13 mouse cellular contexts compared by ENCODE assay signal in the genomic region with DNA sequence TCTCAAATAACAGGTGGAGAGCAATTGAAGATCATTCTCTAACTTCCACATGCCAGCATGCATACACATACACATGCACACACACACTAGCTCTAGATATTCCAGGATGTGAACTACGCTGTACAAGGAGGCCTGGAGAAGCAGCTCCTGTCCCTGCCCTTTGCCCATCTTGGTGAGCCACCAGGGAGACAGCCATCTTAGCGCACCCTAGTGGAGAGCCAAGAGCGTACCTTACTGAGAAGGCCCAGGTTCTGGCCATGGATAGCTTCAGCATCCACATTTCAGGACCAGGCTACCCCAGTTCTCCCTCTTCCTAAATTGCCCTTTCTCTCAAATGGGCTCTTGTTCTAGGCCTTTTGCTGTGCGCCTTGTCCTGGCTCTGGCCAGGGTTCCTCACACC. TPM values are rescaled to one million over a fixed set of nuclear protein-coding genes. Genes with fewer than 3 reads are reported as not detected.
A peak's percentile ranks its signal among the peaks of the same experiment; 100 is the strongest.
DNase-seq lines count a peak whose midpoint lies in the region; ATAC-seq and TF ChIP-seq lines count a peak whose summit lies in the region.
"Had no signal": no experiment of that assay in that cellular context is flagged by ENCODE, and none has a peak within 500 bp of the region (broad histone marks: within the 10 kb centered on the region; RNA-seq: fewer than 3 reads in every experiment).

No protein-coding gene starts in this region.

- no peak for TF ChIP-seq EP300 in lung, postnatal 0 days (IDR thresholded peaks at IDR 0.05)

- TF ChIP-seq CTCF in intestine, postnatal 0 days (IDR thresholded peaks at IDR 0.05; ENCODE audit: low read depth), result peak; percentile 62
- TF ChIP-seq CTCF in lung, postnatal 0 days (IDR thresholded peaks at IDR 0.05), result peak; percentile 43

- H3K4me2 ChIP-seq in intestine, postnatal 0 days (replicated peaks; ENCODE audit: low read depth), result no peak overlapping the region
- H3K4me2 ChIP-seq in intestine, embryonic 15.5 days (replicated peaks), result no peak overlapping the region
- no peak overlapping the region for H3K4me2 ChIP-seq in lung, postnatal 0 days (replicated peaks; ENCODE audit: low read depth, low read length)
- H3K4me2 ChIP-seq: limb, embryonic 13.5 days; midbrain, embryonic 13.5 days; neural tube, embryonic 15.5 days had no signal

- H3K27ac ChIP-seq in intestine, postnatal 0 days (ENCODE audit: low read depth, low read length), result no peak overlapping the region
- H3K27ac ChIP-seq in intestine, embryonic 15.5 days, result no peak overlapping the region
- H3K27ac ChIP-seq in lung, postnatal 0 days (ENCODE audit: low read length), result no peak overlapping the region
- H3K27ac ChIP-seq: limb, embryonic 13.5 days; midbrain, embryonic 13.5 days; neural tube, embryonic 15.5 days had no signal

- H3K4me3 ChIP-seq in intestine, postnatal 0 days (ENCODE audit: low read depth, low read length), result no peak overlapping the region
- no peak overlapping the region for H3K4me3 ChIP-seq in intestine, embryonic 15.5 days (replicated peaks)
- H3K4me3 ChIP-seq in lung, postnatal 0 days (ENCODE audit: low read depth, low read length), result no peak overlapping the region
- H3K4me3 ChIP-seq: limb, embryonic 13.5 days; midbrain, embryonic 13.5 days; neural tube, embryonic 15.5 days had no signal

- H3K9ac ChIP-seq in intestine, postnatal 0 days (ENCODE audit: low read depth, low read length), result no peak overlapping the region
- no peak overlapping the region for H3K9ac ChIP-seq in intestine, embryonic 15.5 days
- H3K9ac ChIP-seq in lung, postnatal 0 days (replicated peaks; ENCODE audit: low read depth), result no peak overlapping the region
- H3K9ac ChIP-seq: limb, embryonic 13.5 days; midbrain, embryonic 13.5 days; neural tube, embryonic 15.5 days had no signal

- no peak for ATAC-seq in intestine, postnatal 0 days
- ATAC-seq in intestine, embryonic 15.5 days, result no peak
- no peak for ATAC-seq in lung, postnatal 0 days
- ATAC-seq: midbrain, embryonic 13.5 days had no signal

- H3K36me3 ChIP-seq in intestine, postnatal 0 days (ENCODE audit: control insufficient read depth, insufficient read depth), result no peaks in the 10 kb centered on the region
- no peaks in the 10 kb centered on the region for H3K36me3 ChIP-seq in intestine, embryonic 15.5 days
- no peaks in the 10 kb centered on the region for H3K36me3 ChIP-seq in lung, postnatal 0 days (ENCODE audit: insufficient read depth, low read length)
- H3K36me3 ChIP-seq: limb, embryonic 13.5 days; midbrain, embryonic 13.5 days; neural tube, embryonic 15.5 days had no signal

- H3K9me3 ChIP-seq in intestine, postnatal 0 days (ENCODE audit: control insufficient read depth), result no peaks in the 10 kb centered on the region
- no peaks in the 10 kb centered on the region for H3K9me3 ChIP-seq in intestine, embryonic 15.5 days
- no peaks in the 10 kb centered on the region for H3K9me3 ChIP-seq in lung, postnatal 0 days (ENCODE audit: low read length)
- H3K9me3 ChIP-seq: limb, embryonic 13.5 days; midbrain, embryonic 13.5 days; neural tube, embryonic 15.5 days had no signal

- H3K27me3 ChIP-seq in intestine, postnatal 0 days (replicated peaks; ENCODE audit: control insufficient read depth, insufficient read depth, low read length), result 0 out of 2 replicates have a peak, but pooled peaks cover 3% of the 10 kb centered on the region
- H3K27me3 ChIP-seq in intestine, embryonic 15.5 days (replicated peaks), result no peaks in the 10 kb centered on the region
- H3K27me3 ChIP-seq in lung, postnatal 0 days (replicated peaks; ENCODE audit: insufficient read depth, low read length), result no peaks in the 10 kb centered on the region
- H3K27me3 ChIP-seq: limb, embryonic 13.5 days; midbrain, embryonic 13.5 days; neural tube, embryonic 15.5 days had no signal

- DNase-seq in lung, postnatal 0 days (ENCODE audit: low spot score), result no peak
- DNase-seq in lung, adult 18-20 months, result no peak
- DNase-seq in R1 (ENCODE audit: low read depth, low spot score), result peak; percentile 40
- peak; percentile 29 for DNase-seq in embryo, embryonic 11 days
- DNase-seq in ovary, postnatal 36 days (ENCODE audit: low spot score), result no peak
- DNase-seq in heart, adult 18-20 months, result no peak
- DNase-seq: gastrocnemius, postnatal 10 days; heart, postnatal 4 days had no signal

- H3K4me1 ChIP-seq in intestine, postnatal 0 days (replicated peaks; ENCODE audit: control insufficient read depth, insufficient read depth, low read length), result no peaks in the 10 kb centered on the region
- H3K4me1 ChIP-seq in intestine, embryonic 15.5 days (replicated peaks), result no peaks in the 10 kb centered on the region
- H3K4me1 ChIP-seq in lung, postnatal 0 days (ENCODE audit: insufficient read depth, low read depth, low read length), result no peaks in the 10 kb centered on the region

- 58% methylated on average over 4 of the region's 4 CpGs for WGBS in intestine, postnatal 0 days
- 60% methylated on average over 4 of the region's 4 CpGs for WGBS in intestine, embryonic 15.5 days
- 65% methylated on average over 4 of the region's 4 CpGs for WGBS in lung, postnatal 0 days

RNA-seq across cellular contexts. Expression of a gene that starts 27.6 kb away (rescaled TPM):
- polyA plus RNA-seq in intestine, postnatal 0 days (2015; fragmentation: Nextera tagmentation; extraction: Ambion mirVana), result 24.9 and 27.2 TPM in 2 replicates
- 28.7 and 32.0 TPM in 2 replicates for polyA plus RNA-seq in intestine, embryonic 15.5 days (2015; fragmentation: Nextera tagmentation; extraction: Ambion mirVana)
- 28.0 and 29.5 TPM in 2 replicates for polyA plus RNA-seq in lung, postnatal 0 days (2015; fragmentation: Nextera tagmentation; extraction: Ambion mirVana)
- total RNA-seq in heart, adult 18-20 months (2021), result 10 to 100 TPM; 44.8 to 45.8 TPM

RNA-seq across cellular contexts. Expression of a gene that starts 27.8 kb away (rescaled TPM):
- polyA plus RNA-seq in intestine, postnatal 0 days (2015; fragmentation: Nextera tagmentation; extraction: Ambion mirVana), result 10.5 and 11.7 TPM in 2 replicates
- 10.7 and 12.9 TPM in 2 replicates for polyA plus RNA-seq in intestine, embryonic 15.5 days (2015; fragmentation: Nextera tagmentation; extraction: Ambion mirVana)
- polyA plus RNA-seq in lung, postnatal 0 days (2015; fragmentation: Nextera tagmentation; extraction: Ambion mirVana), result 14.9 and 15.0 TPM in 2 replicates
- total RNA-seq in heart, adult 18-20 months (2021), result 10 to 100 TPM; 14.9 to 21.5 TPM

Comparison
In these comparisons a context has a peak if more than half of its experiments do, and no peak if none do; other contexts are left out.
1. DNase-seq: peak in R1 (single experiment) and embryo, embryonic 11 days (single experiment); none in lung, postnatal 0 days (single experiment), lung, adult 18-20 months (0 of 2), ovary, postnatal 36 days (single experiment) and heart, adult 18-20 months (0 of 2).